Mouse (Mus musculus): Measurements from ENCODE around the gene Nr5a1. TPM values are rescaled to one million over a fixed set of nuclear protein-coding genes. Genes with fewer than 3 reads are reported as not detected.

The Nr5a1 gene
- polyA plus RNA-seq, 1 experiment from 2014 or later, result 0.12 TPM

DNA sequence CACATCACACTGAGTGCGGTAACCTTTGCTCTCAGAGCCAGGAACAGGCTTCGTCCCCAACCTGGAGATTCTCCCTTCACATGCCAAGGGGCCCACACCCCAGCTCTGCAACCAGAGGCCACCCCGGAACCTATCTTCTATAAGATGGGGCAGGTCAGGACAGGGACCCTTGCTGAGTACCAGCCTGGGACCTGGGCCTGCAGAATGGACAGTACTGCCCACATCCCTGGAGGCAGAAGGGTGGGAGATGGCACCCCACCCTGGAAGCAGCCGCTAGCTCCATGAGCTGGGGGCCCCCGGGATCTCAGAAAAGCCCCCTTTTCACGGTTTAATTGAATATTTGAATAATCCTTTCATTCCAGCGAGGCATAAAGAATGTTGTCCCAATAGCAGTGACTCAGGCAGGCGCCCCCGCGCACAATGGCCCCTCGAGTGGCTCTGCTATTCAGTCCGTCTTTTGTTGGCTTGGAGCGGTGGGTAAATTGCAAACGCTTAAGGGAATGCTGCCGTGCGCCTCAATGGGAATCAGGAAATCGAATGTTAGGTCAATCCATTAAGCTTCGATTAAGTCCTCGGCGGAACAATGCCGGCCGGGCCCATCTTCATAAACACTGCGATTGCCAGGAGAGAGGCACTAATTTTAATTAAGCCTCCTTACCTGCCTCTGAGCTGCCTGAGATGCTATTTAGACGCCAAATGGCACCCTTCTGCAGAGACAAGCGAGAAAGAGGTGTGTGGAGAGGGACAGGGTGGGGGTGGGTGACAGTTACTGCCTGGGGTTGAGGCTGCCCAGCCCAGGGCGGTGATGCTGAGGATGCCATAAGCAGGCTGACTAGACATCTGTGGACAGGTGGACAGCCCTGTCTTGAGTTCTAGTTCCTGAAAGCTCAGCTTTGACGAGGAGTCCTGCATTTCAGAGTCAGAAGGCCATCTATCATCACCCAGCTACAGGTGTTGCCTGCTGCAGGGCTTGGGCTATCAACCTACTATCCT lies 16.9 kb downstream of the Nr5a1 start:
- Histone ChIP-seq H3K4me3 (peak overlapping the region; percentile 36), H3K27ac (replicated peaks) (peak overlapping the region; percentile 76)

DNA sequence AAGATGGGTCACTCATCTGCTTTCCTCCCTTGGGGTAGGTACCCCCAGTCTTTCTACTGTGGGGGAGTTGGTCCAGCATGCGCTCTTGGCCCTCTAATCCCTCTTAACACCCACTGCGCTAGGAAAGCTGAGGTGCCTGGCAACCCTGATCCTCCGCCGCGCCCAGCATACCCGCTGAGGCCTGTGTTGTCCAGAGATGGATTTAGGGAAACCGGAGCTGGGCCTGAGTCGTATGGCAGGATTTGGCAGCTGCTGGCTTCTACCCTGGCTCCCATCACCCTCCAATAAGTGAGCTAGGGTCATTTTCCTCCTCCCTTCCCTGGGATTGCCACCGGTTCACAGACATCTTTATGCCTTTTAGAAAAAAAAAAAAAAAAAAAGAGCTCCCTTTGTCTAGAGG lies 18.6 kb downstream of the Nr5a1 start:
- Histone ChIP-seq H3K36me3 (no peaks in the 10 kb centered on the region), H3K9me3 (replicated peaks) (no peaks in the 10 kb centered on the region), H3K4me3 (no peak overlapping the region), H3K27me3 (ENCODE audit: low read depth, poor library complexity, severe bottlenecking) (peaks cover 100% of the 10 kb centered on the region), H3K4me1 (peaks cover 57% of the 10 kb centered on the region), H3K27ac (replicated peaks) (peak overlapping the region; percentile 76)
- 22% methylated on average over 9 of the region's 9 CpGs for WGBS
- peak; percentile 44 for DNase-seq (ENCODE audit: low spot score)

More for the DNA sequence above, 16.9 kb downstream of the Nr5a1 start:
- DNase-seq (ENCODE audit: low spot score), result peak; percentile 51
- WGBS, result 24% methylated on average over 27 of the region's 27 CpGs
- Histone ChIP-seq H3K9me3 (replicated peaks) (no peaks in the 10 kb centered on the region), H3K4me1 (peaks cover 50% of the 10 kb centered on the region), H3K36me3 (no peaks in the 10 kb centered on the region), H3K27me3 (ENCODE audit: low read depth, poor library complexity, severe bottlenecking) (peaks cover 100% of the 10 kb centered on the region)

DNA sequence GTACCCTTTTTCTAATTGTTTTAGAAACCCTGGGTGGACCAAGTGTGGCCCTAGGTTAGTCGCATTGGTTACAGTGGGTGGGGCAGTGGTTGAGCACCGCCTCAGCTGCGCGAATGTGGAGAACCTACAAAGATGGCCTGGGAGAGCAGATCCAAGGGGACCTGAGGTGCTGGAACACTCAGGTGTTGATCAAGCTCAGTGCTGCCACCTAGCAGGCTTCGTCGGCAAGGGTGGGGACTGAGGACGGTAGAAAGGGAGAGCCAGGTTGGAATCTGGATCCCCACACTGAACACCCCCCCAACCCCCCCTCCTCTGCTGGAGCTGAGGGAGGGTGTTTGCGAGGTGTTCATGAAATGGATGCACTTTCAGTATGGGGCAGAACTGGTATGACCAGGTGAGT lies 22.8 kb downstream of the Nr5a1 start:
- DNase-seq (ENCODE audit: low spot score), result peak; percentile 41
- H3K4me1 ChIP-seq, result peaks cover 57% of the 10 kb centered on the region
- WGBS, result 29% methylated on average over 8 of the region's 8 CpGs
- no peaks in the 10 kb centered on the region for H3K9me3 ChIP-seq (replicated peaks)
- no peaks in the 10 kb centered on the region for H3K36me3 ChIP-seq
- no peak overlapping the region for H3K4me3 ChIP-seq
- peaks cover 94% of the 10 kb centered on the region for H3K27me3 ChIP-seq (ENCODE audit: low read depth, poor library complexity, severe bottlenecking)
- H3K27ac ChIP-seq (replicated peaks), result no peak overlapping the region; the same call in 1 of the 2 replicates

DNA sequence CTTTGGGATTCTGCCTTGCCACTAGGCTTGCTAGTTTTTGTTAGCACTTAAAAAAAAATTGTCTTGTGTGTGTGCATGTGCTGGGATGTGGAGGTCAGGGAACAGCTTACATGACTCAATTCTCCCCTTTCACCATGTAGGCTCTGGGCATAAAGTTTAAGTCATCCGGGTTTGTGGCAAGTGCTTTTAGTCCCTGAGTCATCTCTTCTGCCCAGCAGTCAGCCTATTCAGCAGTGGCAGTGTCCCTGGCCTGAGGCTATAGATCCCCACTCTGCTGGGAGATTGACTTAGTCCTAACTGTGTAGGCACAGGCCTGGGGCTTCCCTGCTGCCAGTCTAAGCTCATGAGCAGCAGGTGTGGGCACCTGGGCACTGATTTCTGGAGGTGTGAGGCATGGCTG lies 24.5 kb downstream of the Nr5a1 start:
- Histone ChIP-seq H3K9me3 (replicated peaks) (no peaks in the 10 kb centered on the region), H3K27me3 (ENCODE audit: low read depth, poor library complexity, severe bottlenecking) (peaks cover 84% of the 10 kb centered on the region), H3K36me3 (no peaks in the 10 kb centered on the region), H3K27ac (replicated peaks) (peak overlapping the region; percentile 85), H3K4me3 (peak overlapping the region; percentile 47; the same call in 1 of the 2 replicates), H3K4me1 (peaks cover 55% of the 10 kb centered on the region)
- 75% methylated on average over 1 of the region's 1 CpGs for WGBS
- DNase-seq (ENCODE audit: low spot score), result no peak

DNA sequence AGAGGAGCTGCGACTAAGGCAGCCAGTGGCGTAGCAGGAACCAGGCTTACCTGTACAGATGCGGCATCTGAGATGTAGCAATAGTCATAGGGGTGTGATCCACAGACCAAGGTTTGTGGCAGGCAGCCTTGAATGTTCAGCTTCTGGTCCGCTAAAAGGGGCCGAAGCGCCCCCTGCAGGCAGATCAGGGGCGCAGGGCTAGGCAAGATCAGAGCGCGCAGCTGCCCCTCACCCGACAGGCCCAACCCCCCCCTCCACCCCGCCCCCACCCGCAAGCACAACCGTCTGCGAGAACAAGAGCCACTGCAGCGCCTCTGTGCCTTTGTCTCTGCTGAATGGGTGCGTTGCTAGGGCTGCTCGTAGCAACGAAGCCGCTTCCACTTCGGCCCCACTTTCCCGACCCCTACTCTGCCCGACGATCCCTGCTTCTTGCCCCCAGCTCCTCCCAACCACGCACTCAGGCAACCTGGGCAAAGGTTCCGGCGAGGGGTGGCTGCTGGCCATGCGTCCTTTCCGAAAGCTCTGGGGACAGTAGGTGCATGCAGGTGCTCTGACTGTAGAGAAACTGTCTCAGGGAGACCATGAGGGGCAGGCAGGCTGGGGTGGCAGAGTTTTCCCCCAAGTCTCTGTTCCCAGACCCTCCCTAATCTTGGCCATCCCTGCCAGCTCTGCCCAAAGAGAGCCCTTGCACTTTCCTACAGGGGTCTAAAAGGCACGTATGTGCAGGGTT lies 25.4 kb downstream of the Nr5a1 start:
- WGBS, result 2% methylated on average over 29 of the region's 29 CpGs
- H3K27ac ChIP-seq (replicated peaks), result peak overlapping the region; percentile 85
- no peaks in the 10 kb centered on the region for H3K36me3 ChIP-seq
- DNase-seq (ENCODE audit: low spot score), result peak; percentile 90
- peaks cover 75% of the 10 kb centered on the region for H3K27me3 ChIP-seq (ENCODE audit: low read depth, poor library complexity, severe bottlenecking)
- H3K4me3 ChIP-seq, result peak overlapping the region; percentile 47
- peaks cover 54% of the 10 kb centered on the region for H3K4me1 ChIP-seq
- no peaks in the 10 kb centered on the region for H3K9me3 ChIP-seq (replicated peaks)

DNA sequence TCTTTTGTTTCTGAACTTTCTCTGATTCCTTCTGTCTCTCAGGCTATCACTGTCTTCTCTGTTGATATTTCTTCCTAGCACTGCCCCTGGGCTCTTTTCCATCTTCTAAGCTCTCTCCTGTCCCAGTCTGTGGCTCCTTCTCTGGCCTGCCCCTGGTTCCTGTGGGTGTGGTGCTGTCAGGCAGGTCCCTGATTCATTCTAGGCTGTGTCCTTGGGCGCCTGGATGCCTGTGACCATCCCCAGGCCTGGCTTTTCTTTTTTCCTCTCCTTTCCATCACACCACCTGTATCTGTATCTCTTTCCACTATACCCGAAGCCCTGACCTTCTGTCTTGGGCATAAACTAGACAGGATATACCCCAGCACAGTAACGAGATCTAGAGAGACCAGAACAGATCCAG lies 28.6 kb downstream of the Nr5a1 start:
- Histone ChIP-seq H3K27me3 (ENCODE audit: low read depth, poor library complexity, severe bottlenecking) (peaks cover 43% of the 10 kb centered on the region), H3K4me3 (no peak overlapping the region), H3K9me3 (replicated peaks) (no peaks in the 10 kb centered on the region), H3K36me3 (no peaks in the 10 kb centered on the region), H3K27ac (replicated peaks) (peak overlapping the region; percentile 42; the same call in 1 of the 2 replicates), H3K4me1 (peaks cover 46% of the 10 kb centered on the region)
- no peak for DNase-seq (ENCODE audit: low spot score)
- WGBS, result 78% methylated on average over 3 of the region's 3 CpGs

DNA sequence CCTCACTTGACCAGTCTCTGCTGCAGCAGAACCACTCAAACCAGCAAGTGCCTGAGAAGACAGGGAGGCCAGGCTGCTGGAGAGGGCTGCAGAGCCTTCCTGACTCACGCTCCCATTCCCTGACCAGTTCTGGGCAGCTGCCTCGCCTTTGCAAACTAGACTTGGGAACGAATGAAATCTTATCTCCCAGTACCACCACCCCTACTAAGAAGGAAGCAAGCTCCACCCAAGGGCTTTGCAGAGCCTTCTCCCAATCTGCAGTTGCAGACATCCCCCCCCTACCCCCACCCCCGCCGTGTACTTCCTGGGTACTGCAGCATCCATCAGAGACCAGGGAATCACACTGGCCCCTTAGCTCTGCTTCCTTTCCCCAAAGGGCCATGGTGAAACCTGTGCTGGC lies 31.3 kb downstream of the Nr5a1 start:
- H3K36me3 ChIP-seq, result no peaks in the 10 kb centered on the region
- no peaks in the 10 kb centered on the region for H3K9me3 ChIP-seq (replicated peaks)
- no peak overlapping the region for H3K4me3 ChIP-seq
- H3K4me1 ChIP-seq, result peaks cover 22% of the 10 kb centered on the region
- H3K27ac ChIP-seq (replicated peaks), result no peak overlapping the region
- WGBS, result 78% methylated on average over 5 of the region's 5 CpGs
- peaks cover 22% of the 10 kb centered on the region for H3K27me3 ChIP-seq (ENCODE audit: low read depth, poor library complexity, severe bottlenecking)
- no peak for DNase-seq (ENCODE audit: low spot score)

DNA sequence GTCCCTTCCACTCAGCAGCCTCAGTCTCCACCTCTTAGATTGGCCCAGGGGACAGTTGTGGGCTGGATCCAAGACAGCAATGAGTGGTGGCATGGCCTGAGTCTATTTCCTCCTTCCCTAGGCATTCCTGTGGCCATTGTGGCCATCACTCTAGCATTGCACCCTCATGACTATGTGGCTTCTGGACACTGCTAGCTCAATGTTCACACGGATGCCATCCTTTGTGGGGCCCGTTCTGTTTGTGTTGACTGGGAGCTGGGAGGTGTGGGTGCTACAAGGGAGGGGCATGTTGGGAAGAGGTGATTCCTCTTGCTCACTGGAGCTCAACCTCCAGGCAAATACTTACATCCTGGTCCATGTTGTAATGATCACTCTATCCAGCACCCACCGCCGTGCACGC lies 32.1 kb downstream of the Nr5a1 start:
- 92% methylated on average over 5 of the region's 5 CpGs for WGBS
- no peaks in the 10 kb centered on the region for H3K36me3 ChIP-seq
- peaks cover 15% of the 10 kb centered on the region for H3K4me1 ChIP-seq
- H3K27ac ChIP-seq (replicated peaks), result no peak overlapping the region
- no peaks in the 10 kb centered on the region for H3K9me3 ChIP-seq (replicated peaks)
- H3K4me3 ChIP-seq, result no peak overlapping the region
- 0 out of 2 replicates have a peak, but pooled peaks cover 13% of the 10 kb centered on the region for H3K27me3 ChIP-seq (ENCODE audit: low read depth, poor library complexity, severe bottlenecking)
- no peak for DNase-seq (ENCODE audit: low spot score)

DNA sequence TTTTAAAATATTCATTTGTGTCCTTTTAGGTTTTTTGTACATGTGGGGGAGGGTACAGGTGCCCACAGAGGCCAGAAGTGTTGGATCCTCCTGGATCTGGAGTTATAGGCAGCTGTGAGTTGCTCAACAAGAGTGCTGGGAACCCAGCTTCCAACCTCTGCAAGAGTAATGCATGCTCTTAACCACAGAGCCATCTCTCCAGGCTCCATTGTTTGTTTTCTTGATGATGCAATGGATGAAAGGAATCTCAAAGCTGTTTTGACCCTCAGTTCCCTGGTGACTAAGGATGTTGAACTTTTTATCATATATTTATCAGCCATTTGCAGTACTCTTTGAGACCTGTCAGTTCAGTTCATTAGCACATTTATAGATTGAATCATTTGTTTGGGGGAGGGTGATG lies 35.4 kb downstream of the Nr5a1 start:
- DNase-seq (ENCODE audit: low spot score), result no peak

DNA sequence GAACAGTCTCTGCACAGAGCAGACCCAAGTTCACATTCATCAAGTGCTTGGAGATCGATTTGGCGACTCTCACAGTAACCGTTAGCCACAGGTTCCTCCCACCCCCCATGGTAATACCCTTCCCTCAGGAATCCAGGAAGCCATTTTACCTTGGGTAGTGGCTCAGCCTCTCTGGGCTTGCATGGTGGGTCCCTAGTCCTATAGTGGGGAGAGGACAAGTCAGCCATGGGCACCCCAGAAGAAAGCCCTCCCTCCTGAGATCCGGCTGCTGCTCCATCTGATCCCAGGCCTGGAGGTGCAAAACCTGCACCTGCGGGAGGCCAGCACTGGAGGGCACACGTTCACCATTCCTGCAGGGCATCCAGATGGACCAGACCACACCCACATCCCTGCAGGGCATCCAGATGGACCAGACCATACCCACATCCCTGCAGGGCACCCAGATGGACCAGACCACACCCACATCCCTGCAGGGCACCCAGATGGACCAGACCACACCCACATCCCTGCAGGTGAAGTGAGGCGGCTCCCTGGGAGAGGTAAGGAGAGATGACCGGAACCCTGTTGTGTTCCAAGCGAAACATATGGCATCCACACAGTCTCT lies 38.9 kb downstream of the Nr5a1 start:
- DNase-seq (ENCODE audit: low spot score), result peak; percentile 33
- H3K4me3 ChIP-seq, result no peak overlapping the region
- no peak overlapping the region for H3K27ac ChIP-seq (replicated peaks)
- H3K4me1 ChIP-seq, result peaks cover 6% of the 10 kb centered on the region; the same call in 1 of the 2 replicates
- 60% methylated on average over 9 of the region's 9 CpGs for WGBS
- no peaks in the 10 kb centered on the region for H3K36me3 ChIP-seq
- peaks cover 34% of the 10 kb centered on the region for H3K27me3 ChIP-seq (ENCODE audit: low read depth, poor library complexity, severe bottlenecking)
- H3K9me3 ChIP-seq (replicated peaks), result no peaks in the 10 kb centered on the region

More for the DNA sequence above, 35.4 kb downstream of the Nr5a1 start:
- Histone ChIP-seq H3K9me3 (replicated peaks) (no peaks in the 10 kb centered on the region), H3K4me3 (no peak overlapping the region), H3K27ac (replicated peaks) (no peak overlapping the region), H3K36me3 (no peaks in the 10 kb centered on the region), H3K27me3 (ENCODE audit: low read depth, poor library complexity, severe bottlenecking) (peaks cover 4% of the 10 kb centered on the region; the same call in 1 of the 2 replicates), H3K4me1 (no peaks in the 10 kb centered on the region)

DNA sequence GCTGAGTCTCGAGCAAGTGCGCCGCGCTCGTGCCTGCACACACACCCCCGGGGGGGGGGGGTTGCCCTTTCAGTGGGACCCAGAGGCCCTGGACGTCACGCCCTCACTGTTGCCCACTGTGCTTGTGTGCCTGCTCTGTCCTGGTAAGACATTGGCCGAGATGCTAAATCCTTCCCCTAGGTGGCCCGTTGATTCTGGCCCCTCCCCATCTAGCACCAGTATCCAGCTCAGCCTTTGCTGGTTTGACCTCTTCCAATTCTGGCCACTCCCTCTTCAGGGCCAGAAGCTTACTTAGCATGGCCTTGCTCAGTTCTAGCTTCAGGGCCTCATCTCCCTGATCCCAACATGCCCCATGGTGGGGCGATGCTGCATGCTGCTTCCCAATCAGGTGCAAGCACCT lies 41.8 kb downstream of the Nr5a1 start:
- 62% methylated on average over 11 of the region's 11 CpGs for WGBS
- no peaks in the 10 kb centered on the region for H3K36me3 ChIP-seq
- H3K27me3 ChIP-seq (ENCODE audit: low read depth, poor library complexity, severe bottlenecking), result peaks cover 49% of the 10 kb centered on the region
- no peaks in the 10 kb centered on the region for H3K9me3 ChIP-seq (replicated peaks)
- DNase-seq (ENCODE audit: low spot score), result no peak
- H3K4me3 ChIP-seq, result no peak overlapping the region
- no peak overlapping the region; the same call in 1 of the 2 replicates for H3K27ac ChIP-seq (replicated peaks)
- H3K4me1 ChIP-seq, result peaks cover 15% of the 10 kb centered on the region

DNA sequence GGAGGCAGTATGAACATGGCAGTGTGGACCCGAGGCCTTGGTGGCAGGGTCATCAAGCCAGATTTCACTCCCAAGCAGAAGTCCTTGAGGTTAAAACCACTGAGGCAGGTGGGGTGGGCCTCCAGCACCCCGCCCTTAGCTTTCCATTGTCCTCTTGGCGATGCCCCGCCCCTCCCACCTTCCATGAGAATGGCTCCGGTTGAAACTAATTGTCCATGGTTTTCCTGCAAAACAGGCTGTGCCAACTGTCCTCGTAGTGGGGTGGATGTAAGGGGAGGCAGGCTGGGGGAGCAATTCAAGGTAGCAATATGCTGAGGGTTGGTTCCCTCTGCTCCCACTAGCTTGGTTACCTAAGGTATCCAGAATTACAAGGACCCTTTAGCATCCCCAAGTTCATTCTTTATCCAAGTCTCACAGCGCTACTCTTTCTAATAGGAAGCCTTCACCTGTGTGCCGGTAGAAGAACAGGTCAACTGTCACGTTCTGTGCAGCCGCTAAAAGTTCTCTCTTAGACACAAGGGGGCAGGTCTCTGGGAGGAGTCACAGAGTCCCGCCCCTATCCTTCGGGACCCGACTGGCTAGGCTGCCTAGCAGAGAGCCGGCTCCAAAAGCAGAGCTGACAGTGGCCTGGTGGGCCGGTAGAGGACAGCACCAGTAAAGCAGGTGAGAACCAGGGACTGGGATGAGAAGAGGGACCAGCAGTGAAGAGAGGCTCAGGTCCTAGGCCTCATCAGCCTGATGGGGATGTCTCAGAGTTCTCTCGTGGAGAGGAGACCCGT lies 45.4 kb downstream of the Nr5a1 start:
- peaks cover 15% of the 10 kb centered on the region for H3K4me1 ChIP-seq
- DNase-seq (ENCODE audit: low spot score), result peak; percentile 45
- no peak overlapping the region for H3K27ac ChIP-seq (replicated peaks)
- no peaks in the 10 kb centered on the region for H3K9me3 ChIP-seq (replicated peaks)
- H3K27me3 ChIP-seq (ENCODE audit: low read depth, poor library complexity, severe bottlenecking), result peaks cover 45% of the 10 kb centered on the region
- WGBS, result 13% methylated on average over 17 of the region's 17 CpGs
- no peaks in the 10 kb centered on the region for H3K36me3 ChIP-seq
- H3K4me3 ChIP-seq, result peak overlapping the region; percentile 35
